ENCODE assay signal across 8 mouse cellular contexts in the genomic region with DNA sequence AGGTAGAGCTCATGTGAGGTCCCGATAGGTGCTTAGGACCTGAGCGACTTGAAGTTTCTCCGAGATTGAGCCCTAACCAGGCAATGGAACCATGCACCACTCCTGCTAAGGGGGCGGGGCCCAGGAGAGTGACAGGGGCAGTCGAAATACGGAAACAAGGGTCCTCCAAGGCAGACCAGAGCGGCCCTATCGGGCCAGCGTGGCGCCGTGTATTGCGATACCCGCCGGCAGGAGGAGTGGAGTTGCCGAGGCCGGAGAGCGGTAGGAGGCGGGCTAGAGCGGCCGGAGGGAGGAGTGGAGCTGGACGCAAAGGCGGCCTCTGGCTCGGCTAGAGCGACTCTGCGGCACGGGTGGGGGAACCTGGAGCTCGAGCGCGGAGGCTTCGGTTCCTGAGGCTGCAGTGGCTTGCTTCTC. TPM values are rescaled to one million over a fixed set of nuclear protein-coding genes. Genes with fewer than 3 reads are reported as not detected.
DNase-seq lines count a peak whose midpoint lies in the region; ATAC-seq lines count a peak whose summit lies in the region.

No protein-coding gene starts in this region.

- ATAC-seq in erythroblast, adult 5-6 weeks (replicated peaks; ENCODE audit: low FRiP score, poor library complexity, severe bottlenecking): peak; percentile 89
- peak; percentile 96 for ATAC-seq in kidney, embryonic 15.5 days (replicated peaks; ENCODE audit: low FRiP score)
- peak; percentile 74 for ATAC-seq in monocyte, adult 5-6 weeks (replicated peaks; ENCODE audit: insufficient number of reproducible peaks, low FRiP score, low TSS enrichment, poor library complexity, severe bottlenecking)

- no peaks in the 10 kb centered on the region for H3K27me3 ChIP-seq in heart, embryonic 10.5 days (ENCODE audit: insufficient read depth, poor library complexity, severe bottlenecking)
- H3K27me3 ChIP-seq in kidney, embryonic 15.5 days: no peaks in the 10 kb centered on the region

- no peaks in the 10 kb centered on the region for H3K9me3 ChIP-seq in heart, embryonic 10.5 days
- H3K9me3 ChIP-seq in kidney, embryonic 15.5 days (replicated peaks): no peaks in the 10 kb centered on the region

- peaks cover 16% of the 10 kb centered on the region for H3K36me3 ChIP-seq in heart, embryonic 10.5 days
- peaks cover 17% of the 10 kb centered on the region for H3K36me3 ChIP-seq in kidney, embryonic 15.5 days

- 0% methylated on average over 30 of the region's 30 CpGs for WGBS in heart, embryonic 10.5 days
- under 1% methylated on average over 30 of the region's 30 CpGs for WGBS in kidney, embryonic 15.5 days

- H3K9ac ChIP-seq in kidney, embryonic 15.5 days: peak overlapping the region; percentile 78

- peaks cover 46% of the 10 kb centered on the region for H3K4me1 ChIP-seq in heart, embryonic 10.5 days
- H3K4me1 ChIP-seq in kidney, embryonic 15.5 days: peaks cover 49% of the 10 kb centered on the region

- peak overlapping the region; percentile 88 for H3K27ac ChIP-seq in heart, embryonic 10.5 days
- H3K27ac ChIP-seq in kidney, embryonic 15.5 days: peak overlapping the region; percentile 90

- H3K4me3 ChIP-seq in heart, embryonic 10.5 days: peak overlapping the region; percentile 80
- peak overlapping the region; percentile 74 for H3K4me3 ChIP-seq in kidney, embryonic 15.5 days (replicated peaks)

- peak; percentile 96 to 97 for DNase-seq in B cell, adult 2 months
- peak; percentile 100 for DNase-seq in brain, adult 2 months (ENCODE audit: low read depth, low spot score)
- DNase-seq in heart, embryonic 10.5 days (ENCODE audit: low spot score): peak; percentile 99
- peak; percentile 99 for DNase-seq in liver
- peak; percentile 98 for DNase-seq in spleen, postnatal 4 days (ENCODE audit: low spot score in 2 of 2)

- H3K4me2 ChIP-seq in kidney, embryonic 15.5 days: peak overlapping the region; percentile 65

RNA-seq across cellular contexts. Expression of gene Arhgef1, which starts 1.4 kb away (rescaled TPM):
- 39.7 and 42.3 TPM in 2 replicates for total RNA-seq in erythroblast, adult 5-6 weeks (2015; ENCODE audit: low replicate concordance)
- total RNA-seq in erythroblast, adult 5-6 weeks (2017; ENCODE audit: low replicate concordance): 25.0 and 31.2 TPM in 2 replicates
- 83.4 and 87.5 TPM in 2 replicates for polyA plus RNA-seq in heart, embryonic 10.5 days (2016; fragmentation: Nextera tagmentation; extraction: Ambion mirVana)
- 92.5 and 101 TPM in 2 replicates for polyA plus RNA-seq in kidney, embryonic 15.5 days (2015; fragmentation: Nextera tagmentation; extraction: Ambion mirVana)
- 214 to 370 TPM (median 269 TPM) in 3 replicates for total RNA-seq in monocyte, adult 5-6 weeks (2017)

RNA-seq across cellular contexts. Expression of gene Cd79a, which starts 6.9 kb away (rescaled TPM):
- 0.84 and 0.96 TPM in 2 replicates for total RNA-seq in erythroblast, adult 5-6 weeks (2015; ENCODE audit: low replicate concordance)
- 0.43 TPM in 1 of 2 replicates, not detected in the other for total RNA-seq in erythroblast, adult 5-6 weeks (2017; ENCODE audit: low replicate concordance)
- 0.26 and 0.40 TPM in 2 replicates for polyA plus RNA-seq in heart, embryonic 10.5 days (2016; fragmentation: Nextera tagmentation; extraction: Ambion mirVana)
- 1.8 TPM in 2 replicates for polyA plus RNA-seq in kidney, embryonic 15.5 days (2015; fragmentation: Nextera tagmentation; extraction: Ambion mirVana)
- total RNA-seq in monocyte, adult 5-6 weeks (2017): 26.8 to 46.7 TPM (median 35.0 TPM) in 3 replicates

RNA-seq across cellular contexts. Expression of gene Rps19, which starts 19.9 kb away (rescaled TPM):
- total RNA-seq in erythroblast, adult 5-6 weeks (2015; ENCODE audit: low replicate concordance): 474 and 634 TPM in 2 replicates
- total RNA-seq in erythroblast, adult 5-6 weeks (2017; ENCODE audit: low replicate concordance): 204 and 237 TPM in 2 replicates
- polyA plus RNA-seq in heart, embryonic 10.5 days (2016; fragmentation: Nextera tagmentation; extraction: Ambion mirVana): 1,532 and 1,854 TPM in 2 replicates
- 2,383 and 2,806 TPM in 2 replicates for polyA plus RNA-seq in kidney, embryonic 15.5 days (2015; fragmentation: Nextera tagmentation; extraction: Ambion mirVana)
- 599 to 964 TPM (median 888 TPM) in 3 replicates for total RNA-seq in monocyte, adult 5-6 weeks (2017)

RNA-seq across cellular contexts. Expression of gene Dmrtc2, which starts 34.2 kb away (rescaled TPM):
- total RNA-seq in erythroblast, adult 5-6 weeks (2015; ENCODE audit: low replicate concordance): not detected in 2 replicates
- not detected in 2 replicates for total RNA-seq in erythroblast, adult 5-6 weeks (2017; ENCODE audit: low replicate concordance)
- not detected in 2 replicates for polyA plus RNA-seq in heart, embryonic 10.5 days (2016; fragmentation: Nextera tagmentation; extraction: Ambion mirVana)
- not detected in 2 replicates for polyA plus RNA-seq in kidney, embryonic 15.5 days (2015; fragmentation: Nextera tagmentation; extraction: Ambion mirVana)
- not detected in 3 replicates for total RNA-seq in monocyte, adult 5-6 weeks (2017)

RNA-seq across cellular contexts. Expression of gene Lypd4, which starts 34.3 kb away (rescaled TPM):
- total RNA-seq in erythroblast, adult 5-6 weeks (2015; ENCODE audit: low replicate concordance): not detected in 2 replicates
- total RNA-seq in erythroblast, adult 5-6 weeks (2017; ENCODE audit: low replicate concordance): not detected in 2 replicates
- polyA plus RNA-seq in heart, embryonic 10.5 days (2016; fragmentation: Nextera tagmentation; extraction: Ambion mirVana): not detected in 2 replicates
- not detected in 2 replicates for polyA plus RNA-seq in kidney, embryonic 15.5 days (2015; fragmentation: Nextera tagmentation; extraction: Ambion mirVana)
- total RNA-seq in monocyte, adult 5-6 weeks (2017): not detected in 3 replicates

Comparison
In these comparisons a context has a peak if more than half of its experiments do, and no peak if none do; other contexts are left out.
1. Peak in every context shown above with its lines: DNase-seq, ATAC-seq, H3K4me3 ChIP-seq and H3K27ac ChIP-seq.
2. RNA of gene Cd79a, which starts 6.9 kb away (total RNA-seq): 26.8 to 46.7 TPM in monocyte, adult 5-6 weeks; 0.43 to 0.96 TPM in erythroblast, adult 5-6 weeks; every median in the first group is over 10 times any median in the second.